Mouse (Mus musculus) cortical plate, adult 2 months (tissue): ENCODE results near the gene Lmbr1.
A peak's percentile ranks its signal among the peaks of the same experiment; 100 is the strongest.

Experiments
- CTCF ChIP-seq: fragments of 200-500 bp; IDR thresholded peaks from 2 replicates; pipeline ENCODE4 v1.5.1; 2011; ENCODE audit warnings: mild to moderate bottlenecking, control low read depth, low read length; ENCODE audit not compliant: insufficient read depth; ENCODE audit errors: extremely low read depth
- POLR2A ChIP-seq: fragments of 200-500 bp; IDR thresholded peaks from 2 replicates; pipeline ENCODE4 v1.6.1; 2011; ENCODE audit warnings: mild to moderate bottlenecking, low read length, control low read depth; ENCODE audit not compliant: insufficient read depth; ENCODE audit errors: extremely low read depth

GRCm38 (mm10) chr5:29388944-29389765, 11.0 kb upstream of the Lmbr1 start:
- TF ChIP-seq POLR2A = no peak
- TF ChIP-seq CTCF = peak; percentile 75
